Mouse (Mus musculus) kidney, postnatal 4 days (tissue): ENCODE results near the gene Traf1.

Experiments
- DNase-seq, 2 experiments: peaks; one replicate each; pipeline ENCODE4 v3.0.0; 2021; ENCODE audit warnings: mixed read lengths in 2 of 2

The Traf1 gene

DNA sequence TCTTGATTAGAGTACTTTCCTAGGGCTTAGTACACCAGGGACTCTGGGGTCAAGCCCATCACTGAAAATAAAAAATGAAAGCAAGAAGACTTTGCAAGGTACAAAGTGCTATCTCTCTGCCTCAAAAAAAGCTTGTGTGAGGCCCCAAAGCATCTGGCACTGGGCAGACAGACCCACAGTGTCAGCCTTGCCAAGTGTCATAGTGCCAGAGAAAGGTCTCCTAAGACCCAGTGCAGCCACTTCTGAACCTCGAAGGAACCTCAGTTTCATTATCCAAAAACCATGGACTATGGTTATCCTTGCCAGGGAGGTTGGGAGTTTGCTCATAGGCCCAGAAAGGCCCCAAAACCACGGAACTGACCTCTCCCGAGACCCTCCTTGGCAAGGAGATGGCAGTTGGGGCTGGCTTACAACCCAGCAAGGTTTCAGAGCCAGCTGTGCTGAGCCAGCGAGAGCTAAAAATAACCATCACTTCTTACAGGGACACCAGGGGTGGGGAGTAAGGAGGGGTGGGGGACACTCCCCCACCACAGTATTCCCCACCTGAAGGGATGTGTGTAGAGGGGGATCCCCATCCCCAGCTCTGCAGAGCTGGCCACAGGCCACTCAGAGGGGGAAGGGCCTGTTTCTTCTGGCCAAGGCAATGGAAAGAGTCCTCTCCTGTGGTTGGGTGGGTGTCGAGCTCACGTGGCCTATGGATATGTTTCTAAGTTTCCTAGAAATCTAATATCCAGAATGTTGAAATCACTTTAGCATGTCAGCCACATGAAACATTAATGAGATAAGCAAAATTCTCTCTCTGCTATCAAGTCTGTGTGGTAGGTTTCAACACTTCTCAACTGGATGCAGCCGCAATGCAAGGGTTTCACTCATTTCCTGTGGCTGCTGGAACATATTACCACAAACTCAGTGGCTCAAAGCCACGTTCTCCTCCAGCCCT lies 23.0 kb downstream of the Traf1 start:
- peak in 1 of 2 experiments; percentile 22 for DNase-seq

DNA sequence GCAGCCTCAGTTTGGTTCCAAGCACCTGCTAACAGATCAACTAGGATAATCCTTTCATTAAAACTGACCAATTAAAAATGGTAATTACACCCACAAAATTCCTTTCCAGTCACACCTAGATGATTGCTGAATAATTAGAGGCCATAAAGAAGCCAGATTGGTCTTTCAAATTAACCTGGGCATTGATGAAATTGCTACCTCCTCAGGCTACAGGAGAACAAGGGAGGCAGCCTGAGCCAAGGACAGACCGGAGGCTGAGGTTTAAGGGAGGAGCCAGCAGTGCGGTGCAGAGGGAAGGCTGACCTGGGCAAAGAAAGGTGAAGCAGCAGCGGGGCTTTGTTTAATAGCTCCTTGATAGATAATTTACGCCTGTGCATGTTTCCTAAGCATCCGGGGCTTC lies 24.1 kb downstream of the Traf1 start:
- no peak for DNase-seq

DNA sequence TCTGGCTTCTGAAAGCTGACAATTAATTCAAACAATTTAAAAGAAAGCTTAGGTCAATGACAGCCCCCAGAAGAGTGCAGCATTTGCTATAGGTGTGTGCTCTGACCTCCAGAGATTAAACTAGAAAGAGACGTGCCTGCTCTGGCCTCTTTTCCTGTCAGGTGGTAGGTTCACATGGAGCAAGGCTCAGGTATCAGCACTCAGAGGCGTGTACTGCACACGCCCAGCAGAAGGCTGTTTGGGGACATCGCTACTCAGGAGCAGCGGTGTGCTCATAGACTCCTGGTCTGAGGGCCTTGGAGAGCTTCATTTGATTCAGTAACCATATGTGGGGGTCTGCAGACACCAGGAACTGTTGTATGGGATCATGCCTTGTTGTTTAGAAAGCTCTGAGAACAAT lies 34.3 kb downstream of the Traf1 start:
- no peak for DNase-seq

DNA sequence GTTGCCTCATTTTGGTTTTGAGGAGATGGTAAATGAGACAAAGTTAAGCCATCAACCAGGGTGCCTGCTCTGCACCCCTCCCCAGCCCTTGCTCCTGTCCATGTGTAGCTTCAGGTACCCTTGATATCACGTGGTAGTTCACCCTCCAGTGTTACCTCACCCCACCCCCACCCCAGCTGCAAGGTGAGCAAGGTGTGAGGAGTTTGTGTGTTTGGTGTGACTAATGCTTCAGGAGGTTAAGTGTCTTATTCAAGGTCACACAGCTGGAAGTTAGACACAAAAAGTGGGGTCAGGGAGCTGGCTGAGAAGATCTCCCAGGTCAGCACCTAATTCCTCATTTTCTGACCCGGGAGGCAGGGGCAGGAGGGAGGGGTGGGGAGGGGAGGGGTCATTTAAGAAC lies 38.8 kb downstream of the Traf1 start:
- DNase-seq: no peak

DNA sequence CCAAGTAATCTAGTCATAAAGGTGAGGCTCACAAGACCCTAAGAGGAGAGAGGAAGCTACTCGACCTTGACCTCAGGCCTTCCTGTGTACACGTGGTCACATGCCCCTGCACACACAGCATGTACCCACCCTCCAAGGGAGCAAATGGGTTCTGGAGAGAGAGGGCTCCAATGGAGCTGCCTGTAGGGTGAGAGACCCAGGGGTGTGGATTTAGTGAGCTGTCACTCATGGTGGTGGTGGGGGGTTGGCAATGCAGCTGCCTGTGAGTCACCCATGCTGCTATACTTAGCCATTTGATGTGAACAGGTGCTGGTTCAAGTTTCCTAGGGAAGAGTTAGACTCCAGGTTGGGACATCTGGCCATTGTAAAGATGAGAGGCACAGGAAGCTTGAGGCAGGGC lies 41.4 kb downstream of the Traf1 start:
- no peak for DNase-seq

DNA sequence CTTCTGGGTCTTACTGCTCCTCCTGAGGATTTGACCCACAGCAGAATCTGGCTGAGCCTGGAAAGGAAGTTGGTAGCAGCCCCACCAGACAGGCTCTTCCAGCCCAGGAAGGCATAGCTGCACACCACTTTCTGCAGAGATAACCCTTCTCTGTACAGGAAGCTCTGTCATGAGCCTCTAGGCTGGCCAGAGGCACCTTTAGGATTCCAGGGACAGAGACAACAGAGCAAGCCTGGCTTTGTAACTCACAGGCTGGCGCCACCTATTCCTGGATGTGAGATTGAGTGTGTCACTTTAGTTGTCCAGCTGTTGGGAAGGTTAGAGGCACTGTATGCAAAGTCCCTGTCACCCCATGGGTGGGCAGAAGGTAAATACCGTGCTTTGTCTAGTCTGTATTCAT lies 46.5 kb downstream of the Traf1 start:
- no peak for DNase-seq

DNA sequence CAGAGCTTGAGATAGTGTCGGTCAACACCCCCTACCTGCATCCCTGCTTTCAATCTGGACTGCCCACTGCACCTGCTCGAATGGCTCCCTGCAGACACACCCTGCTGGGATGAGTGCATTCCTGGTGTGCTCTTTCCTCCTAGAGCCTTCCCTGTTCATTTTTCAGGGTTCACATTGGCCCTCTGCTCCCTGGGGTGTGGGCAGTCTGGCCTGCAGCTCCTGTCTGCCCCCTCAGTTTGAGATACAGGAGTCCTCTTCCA lies 46.8 kb downstream of the Traf1 start:
- DNase-seq: no peak

DNA sequence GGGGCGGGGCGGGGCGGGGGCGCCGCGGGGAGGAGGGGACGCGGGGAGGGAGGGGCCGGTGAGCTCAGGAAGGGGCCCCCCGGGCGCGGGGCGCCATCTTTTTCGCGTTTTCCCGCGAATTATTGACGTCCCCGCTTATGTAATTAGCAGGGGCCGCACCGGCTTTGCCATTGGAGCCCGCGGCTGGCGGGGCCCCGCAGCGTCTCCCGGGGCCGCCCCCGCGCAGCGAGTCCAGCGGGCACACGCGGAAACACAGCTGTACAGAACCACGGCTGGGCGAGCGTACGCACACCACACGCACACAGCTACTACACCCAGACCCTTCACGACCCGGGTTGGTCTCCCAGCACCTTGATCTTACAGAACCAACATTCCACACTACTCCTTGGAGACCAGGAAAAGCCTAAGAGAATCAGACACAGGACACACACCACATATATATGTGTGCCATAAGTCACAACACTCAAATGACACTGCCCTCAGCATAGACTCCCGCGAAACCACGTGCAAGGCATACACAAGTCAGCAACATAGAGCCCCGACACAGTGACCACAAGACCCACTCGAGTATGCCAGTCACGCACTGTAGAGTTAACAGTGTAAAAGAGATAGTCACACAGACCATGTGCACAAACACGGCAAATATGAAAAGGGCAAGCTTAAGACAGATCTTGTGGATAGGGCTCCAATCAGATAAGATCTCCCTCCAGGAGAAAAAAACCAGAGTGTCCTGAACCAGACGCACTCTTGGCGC lies 47.3 kb downstream of the Traf1 start:
- peak; percentile 55 to 67 for DNase-seq

DNA sequence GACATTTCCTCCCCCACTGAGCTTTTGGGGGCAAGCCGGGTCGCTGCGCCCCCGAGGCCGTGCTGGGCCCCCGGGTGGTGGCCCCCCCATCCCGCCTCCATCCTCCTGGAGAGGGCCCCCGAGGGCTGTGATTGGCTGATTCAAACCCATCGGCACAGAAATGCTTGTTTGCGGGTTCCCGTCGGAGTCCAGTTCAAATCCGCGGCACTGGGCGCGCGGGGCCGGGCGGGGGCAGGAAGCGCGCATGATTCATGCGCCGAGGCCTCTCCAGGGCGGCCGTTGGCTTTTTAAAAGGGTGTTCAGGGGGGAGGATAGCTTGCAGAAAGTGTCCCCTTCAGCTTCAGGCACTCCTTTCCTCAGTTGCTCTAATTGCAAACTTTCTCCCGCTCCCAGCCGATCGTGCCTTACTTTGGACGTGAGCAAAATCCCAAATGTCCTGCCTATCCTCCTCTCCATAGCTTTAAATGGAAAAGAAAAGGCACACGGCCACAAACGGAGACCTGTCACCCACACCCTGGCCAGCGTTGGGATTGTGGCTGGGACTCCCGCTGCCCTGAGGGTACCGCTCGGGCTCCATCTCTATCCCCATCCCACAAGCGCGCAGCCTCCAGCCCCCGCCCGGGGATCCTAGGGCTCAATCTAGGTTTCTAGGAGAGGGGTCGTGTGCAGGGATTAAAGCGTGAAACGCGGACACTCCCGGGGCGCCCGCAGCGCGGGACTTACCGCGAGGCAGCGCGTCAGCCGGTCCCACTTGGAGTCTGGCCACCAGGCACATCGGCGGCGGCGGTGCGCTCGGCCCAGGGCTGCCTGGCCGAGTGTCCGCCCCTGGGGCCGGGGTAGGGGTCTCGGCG lies 48.1 kb downstream of the Traf1 start, which contains the start of gene Phf19:
Phf19 (minus strand) TSS at position 809 of the 851 bp plus-strand sequence.
- DNase-seq: peak; percentile 49 to 65

DNA sequence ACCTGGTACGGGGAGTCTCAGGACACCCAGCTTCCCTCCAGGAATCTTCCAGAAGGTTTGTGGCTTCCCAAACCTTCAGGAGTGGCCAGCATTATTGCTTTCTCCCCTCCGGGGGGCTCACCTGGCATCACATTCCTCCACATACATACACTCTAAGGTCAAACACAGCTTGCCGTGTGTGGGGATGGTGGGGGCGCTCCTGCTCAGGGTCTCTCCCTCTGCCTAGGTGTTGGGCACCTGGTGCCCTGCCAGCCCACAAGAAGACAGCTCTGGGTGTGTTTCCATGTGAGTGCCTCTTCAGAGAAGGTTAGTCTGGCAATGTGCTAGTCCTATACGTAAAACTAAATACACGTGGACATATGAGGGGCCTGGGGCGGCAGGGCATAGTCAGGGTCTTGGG lies 49.0 kb downstream of the Traf1 start:
- no peak for DNase-seq

DNA sequence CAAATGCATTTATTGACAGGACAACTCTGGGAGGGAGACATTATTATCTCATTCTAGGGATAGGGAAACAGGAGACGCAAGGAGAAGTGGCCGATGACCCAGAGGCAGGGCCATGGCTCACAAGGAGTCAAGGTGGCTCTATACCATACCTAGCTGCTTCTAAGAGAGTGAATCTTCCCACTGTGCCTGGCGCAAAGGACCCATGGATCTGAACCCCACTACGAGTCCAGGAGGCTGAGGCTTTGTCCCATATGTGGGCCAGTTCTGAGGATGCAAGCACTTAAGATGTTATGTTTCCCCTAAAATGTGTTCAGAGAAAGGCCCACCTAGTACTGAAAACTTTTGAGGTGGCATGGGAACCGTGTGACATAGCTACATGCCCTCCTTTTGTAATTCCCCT lies 49.7 kb downstream of the Traf1 start:
- no peak for DNase-seq

DNA sequence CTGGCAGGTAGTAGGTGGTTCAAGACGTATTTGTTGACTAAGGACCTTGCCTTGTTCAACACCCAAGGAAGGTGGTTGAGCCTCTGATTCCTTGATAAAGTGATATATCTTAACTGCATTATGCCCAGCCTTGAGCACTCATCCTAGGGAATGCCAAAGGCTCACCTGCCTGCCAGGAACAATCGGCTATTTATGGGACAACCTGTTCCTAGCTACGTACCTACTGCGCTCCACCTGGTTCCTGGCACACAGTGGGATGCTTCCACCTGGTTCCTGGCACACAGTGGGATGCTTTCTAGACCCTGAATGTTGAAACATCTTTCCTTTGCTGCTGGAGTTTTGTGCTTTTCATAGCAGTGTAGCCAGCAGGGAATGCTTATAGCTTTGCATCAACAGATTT lies 51.9 kb downstream of the Traf1 start:
- no peak for DNase-seq

DNA sequence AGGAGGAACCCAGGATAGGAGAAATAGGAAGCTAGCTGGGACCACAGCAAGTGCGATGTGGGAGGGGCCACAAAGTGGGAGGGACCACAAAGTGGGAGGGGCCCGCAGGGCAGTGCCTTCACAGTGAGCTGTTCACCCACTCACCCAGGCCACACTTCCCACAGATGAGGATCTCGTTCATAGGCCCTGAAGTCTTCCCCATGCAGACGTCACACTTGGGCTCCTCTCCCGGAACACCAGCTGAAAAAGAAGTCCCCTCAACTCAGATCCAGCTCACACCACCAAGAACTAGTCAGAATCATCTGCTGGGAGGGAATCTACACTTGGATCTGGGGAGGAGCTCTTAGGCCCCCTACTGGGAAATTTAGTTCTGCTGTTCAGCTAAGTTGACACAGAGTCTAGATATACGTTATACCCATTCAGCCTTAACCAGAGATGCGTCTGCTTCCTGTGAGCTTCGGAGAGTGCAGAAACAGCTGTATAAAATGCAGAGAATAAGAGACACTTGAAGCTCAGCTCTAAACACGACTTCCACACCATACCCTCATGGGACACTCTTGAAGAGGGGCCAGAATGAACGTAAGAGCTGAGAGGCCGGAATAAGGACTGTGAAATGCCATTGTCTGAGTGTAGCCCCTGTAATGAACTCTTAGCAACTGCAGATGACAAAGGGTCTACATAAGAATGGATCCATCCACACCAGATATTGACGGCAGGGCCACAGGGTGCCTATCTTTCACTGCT lies 54.5 kb downstream of the Traf1 start:
- peak; percentile 62 to 74 for DNase-seq

DNA sequence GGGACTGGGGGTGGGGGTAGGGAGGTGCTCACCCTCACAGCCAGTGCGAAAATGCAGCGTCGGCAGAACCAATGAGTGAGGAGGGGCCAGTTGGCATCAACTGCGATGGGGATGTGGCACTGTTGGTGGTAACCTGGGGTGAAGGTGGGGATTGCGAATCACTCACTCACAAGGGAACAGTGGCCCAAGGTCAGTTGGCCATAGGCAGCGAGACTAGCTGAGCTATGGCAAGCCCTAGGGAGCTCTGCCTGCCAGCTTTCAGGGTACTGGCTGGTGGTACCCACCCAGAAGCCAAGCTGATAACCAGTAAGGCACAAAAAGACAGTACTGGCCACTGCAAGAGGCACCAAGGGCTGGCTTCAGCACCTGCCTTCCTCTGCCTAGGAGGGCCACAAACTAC lies 55.1 kb downstream of the Traf1 start:
- DNase-seq: no peak

DNA sequence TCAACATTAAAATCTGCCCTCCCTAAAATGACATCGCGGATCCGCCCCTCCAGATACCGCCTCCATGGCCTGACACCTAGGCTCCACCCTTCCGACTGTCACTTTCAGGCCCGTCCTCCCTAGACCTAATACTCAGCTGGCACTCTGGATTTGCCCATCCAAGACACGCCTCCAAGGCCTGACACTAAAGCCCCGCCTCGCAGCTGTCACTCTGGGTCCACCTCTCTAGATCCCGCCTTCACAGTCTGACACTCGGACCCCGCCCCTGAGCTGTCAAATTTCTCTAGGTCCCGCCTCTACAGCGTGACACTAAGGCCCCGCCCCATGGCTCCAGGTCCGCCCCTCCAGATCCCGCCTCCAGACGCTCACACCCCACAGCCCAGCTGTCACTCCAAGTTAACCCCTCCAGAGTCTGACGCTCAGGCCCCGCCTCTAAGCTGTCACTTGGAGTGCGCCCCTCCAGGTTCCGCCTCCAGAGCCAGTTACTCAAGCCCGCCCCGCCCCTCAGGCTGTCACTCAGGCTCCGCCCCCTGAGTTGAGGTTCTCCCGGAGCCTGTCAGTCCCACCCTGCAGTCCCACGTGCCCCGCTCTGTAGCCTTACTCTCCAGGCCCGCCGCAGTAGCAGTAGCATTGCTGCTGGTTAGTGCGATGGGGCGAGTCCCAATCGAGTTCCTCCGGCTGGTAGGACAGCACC lies 56.6 kb downstream of the Traf1 start:
- DNase-seq: peak; percentile 99 to 100

DNA sequence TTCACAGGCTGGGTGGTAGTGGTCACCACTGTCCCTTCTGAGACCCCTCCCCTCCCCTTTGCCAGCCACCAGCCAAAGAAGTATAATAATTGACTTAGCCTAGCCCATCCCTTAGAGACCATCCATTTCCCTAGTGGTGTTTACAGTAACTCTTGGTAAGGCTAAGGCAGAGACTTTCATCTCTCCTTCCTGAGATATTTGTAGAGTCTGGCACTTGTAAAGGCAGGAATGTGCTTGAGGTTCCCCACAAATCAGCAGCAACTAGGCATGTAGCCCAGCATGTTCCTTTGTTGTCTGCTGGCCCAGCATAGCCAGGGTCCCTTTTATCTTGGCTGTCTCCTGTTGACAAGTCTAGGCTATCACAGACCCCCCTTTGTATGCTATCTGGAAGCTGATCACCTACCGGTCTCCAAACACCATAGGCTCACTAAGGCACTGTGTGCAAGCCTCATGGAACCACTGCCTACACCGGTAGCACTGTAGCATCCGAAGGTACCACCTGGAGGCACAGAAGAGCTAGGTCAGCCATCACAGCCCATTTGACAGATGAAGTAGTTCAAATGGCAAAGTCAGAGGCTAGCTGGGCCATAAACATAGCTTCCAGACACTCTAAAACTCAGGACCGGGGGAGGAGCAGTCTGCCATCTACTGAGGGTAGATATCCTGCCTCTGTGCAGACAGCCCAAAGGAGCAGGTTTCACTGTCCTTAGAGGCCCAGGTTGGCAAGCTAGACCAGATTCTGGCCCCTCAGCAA lies 57.7 kb downstream of the Traf1 start:
- DNase-seq: no peak

DNA sequence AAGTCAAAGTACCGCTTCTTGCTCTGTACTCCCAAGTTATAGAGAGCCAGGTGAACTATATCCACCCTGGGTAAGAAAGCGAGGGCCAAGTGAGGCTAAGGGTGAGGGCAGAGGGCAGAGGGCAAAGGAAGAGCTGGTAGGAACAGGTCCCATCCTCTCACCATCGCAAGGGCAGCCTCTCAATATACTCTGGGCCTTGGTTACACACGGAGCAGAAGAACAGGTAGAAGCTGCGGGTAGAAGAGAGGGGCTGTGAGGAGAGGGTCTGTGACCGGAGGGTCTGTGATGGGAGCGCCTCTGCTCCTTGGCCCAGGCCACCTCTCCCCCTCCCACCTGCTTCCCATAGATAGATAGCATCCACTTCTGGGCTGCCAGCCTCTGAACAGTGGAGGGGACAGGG lies 58.4 kb downstream of the Traf1 start:
- DNase-seq: no peak

DNA sequence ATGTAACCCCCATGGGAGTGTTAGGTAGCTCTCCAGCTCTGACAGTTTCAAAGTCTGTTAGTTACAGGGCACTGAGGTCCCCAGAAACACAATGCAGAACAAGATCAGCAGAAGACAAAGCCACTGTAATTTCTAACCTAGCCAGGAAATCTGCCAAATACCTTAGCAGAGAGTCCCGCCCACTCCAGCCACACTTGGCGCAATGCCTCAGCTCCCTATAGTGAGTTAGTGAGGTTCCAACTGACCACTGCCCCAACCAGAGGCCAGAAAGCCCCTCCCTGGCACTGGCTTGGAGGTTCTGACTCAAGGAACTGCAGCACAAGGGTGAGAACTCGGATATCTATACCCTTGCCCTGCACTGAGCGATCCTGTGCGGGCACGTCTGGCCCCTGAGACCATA lies 58.8 kb downstream of the Traf1 start:
- no peak for DNase-seq

DNA sequence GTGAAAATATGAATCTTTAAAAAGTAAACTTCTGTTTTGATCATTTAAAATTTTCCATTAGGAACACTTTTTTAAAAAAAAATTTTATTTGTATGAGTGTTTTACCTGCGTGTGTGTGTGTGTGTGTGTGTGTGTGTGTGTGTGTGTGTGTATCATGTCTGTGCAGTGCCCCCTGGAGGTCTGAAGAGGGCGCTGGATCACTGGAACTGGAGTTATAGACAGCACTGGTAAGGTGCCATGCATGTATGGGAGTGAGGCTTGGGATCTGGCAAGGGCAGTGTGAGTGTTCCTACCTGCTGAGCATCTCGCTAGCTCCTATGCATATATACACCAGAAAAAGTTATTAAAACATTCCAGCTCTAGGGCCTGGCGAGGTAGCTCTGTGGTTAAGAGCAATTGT lies 59.8 kb downstream of the Traf1 start:
- DNase-seq: no peak

DNA sequence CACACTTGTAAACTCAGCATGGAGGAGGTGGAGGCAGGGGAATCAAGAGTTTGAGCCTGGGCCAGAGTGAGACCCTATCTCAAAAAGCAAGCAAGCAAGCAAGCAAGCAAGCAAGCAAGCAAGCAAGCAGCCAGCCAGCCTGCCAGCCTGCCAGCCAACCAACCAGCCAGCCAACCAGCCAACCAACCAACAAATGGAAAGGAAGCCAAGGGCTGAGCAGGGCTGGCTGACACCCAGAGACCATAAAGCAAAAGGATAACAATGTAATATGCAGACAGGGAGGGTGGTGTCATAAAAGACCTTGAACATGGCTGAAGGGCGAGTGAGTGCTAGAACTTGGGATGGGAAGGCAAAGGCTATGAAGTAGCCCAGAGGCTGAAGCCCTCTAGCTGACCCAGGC lies 61.2 kb downstream of the Traf1 start:
- DNase-seq: no peak

DNA sequence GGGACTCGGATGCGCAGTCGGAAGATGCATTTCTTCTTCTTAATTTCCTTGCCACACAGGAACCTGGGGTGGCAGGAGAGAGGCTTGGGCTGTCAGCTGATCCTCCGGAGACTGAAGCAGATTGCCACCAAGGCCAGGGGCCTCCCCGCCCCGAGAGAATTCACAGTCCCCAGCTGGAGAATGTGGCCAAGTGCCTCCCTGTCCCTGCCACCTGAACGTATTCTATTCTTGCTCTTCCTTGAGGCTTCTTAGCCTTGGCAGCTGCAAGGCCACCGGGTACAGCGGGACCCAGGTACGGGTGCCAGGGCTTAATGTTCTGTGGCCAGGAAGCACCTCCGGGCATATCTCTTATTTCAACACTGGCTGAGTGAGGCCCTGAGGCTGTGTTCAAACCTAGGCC lies 61.9 kb downstream of the Traf1 start:
- DNase-seq: no peak
